Mouse (Mus musculus): ENCODE data around the gene Zfp385b. TPM values are rescaled to one million over a fixed set of nuclear protein-coding genes. Genes with fewer than 3 reads are reported as not detected.

The Zfp385b gene
- total and polyA plus RNA-seq, 3 experiments: not detected

DNA sequence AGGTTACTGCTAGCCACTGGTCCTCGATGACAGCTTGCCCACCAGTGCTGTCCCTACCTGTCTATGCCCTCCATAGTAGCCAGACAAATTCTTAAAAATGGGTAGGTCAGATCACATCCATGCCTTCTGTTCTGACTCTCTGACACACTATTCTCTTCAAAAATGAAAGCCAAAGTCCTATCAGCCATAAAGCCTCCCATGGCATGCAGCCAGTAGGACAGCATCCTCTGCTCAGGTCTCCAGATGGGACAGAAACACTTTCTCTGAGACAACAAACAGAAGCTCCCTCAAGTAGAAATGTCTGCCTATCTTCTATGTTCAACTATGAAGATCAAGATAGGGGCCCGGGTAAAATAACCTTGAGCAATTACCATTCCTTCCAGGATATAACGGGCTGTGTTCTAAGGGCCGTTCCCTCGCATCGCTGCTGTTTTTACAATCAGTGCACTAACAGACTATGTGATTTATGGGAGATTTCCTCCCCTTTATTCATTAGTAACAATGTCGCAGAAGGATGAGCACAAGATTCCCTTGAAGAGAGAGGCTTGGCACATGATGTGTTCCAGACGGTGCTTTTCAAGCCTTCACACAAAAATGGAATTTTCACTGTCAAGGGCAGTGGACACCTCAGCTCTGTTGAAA is 49.3 kb downstream of the Zfp385b start:
- Histone ChIP-seq H3K9me3 (replicated peaks; ENCODE audit: low read length) (peaks cover 55% of the 10 kb centered on the region), H3K27ac (ENCODE audit: insufficient read depth, low read depth) (no peak overlapping the region), H3K4me2 (ENCODE audit: insufficient read depth, low read depth, poor library complexity, severe bottlenecking) (no peak overlapping the region), H3K27me3 (replicated peaks) (no peaks in the 10 kb centered on the region), H3K79me2 (replicated peaks; ENCODE audit: control insufficient read depth, extremely low read depth, insufficient read depth, poor library complexity, severe bottlenecking) (no peaks in the 10 kb centered on the region), H3K4me1 (ENCODE audit: control insufficient read depth in 1 of 2, insufficient read depth in 2 of 2) (no peaks in the 10 kb centered on the region), H3K4me3 (replicated peaks in 1 of 3; ENCODE audit: low read depth in 2 of 3, low read length in 2 of 3, poor library complexity in 1 of 3) (no peak overlapping the region), H3K9ac (ENCODE audit: insufficient read depth, low read depth) (no peak overlapping the region), H3K36me3 (replicated peaks in 1 of 2; ENCODE audit: control insufficient read depth in 1 of 2, insufficient read depth in 1 of 2, low read length in 1 of 2) (no peaks in the 10 kb centered on the region)
- dilution Hi-C loops (cut with MboI; ENCODE audit: extremely low pct_ligation_motif_present, extremely low pct_unique_long_range_greater_than_20kb, low sequenced_read_pairs): no loop called here
- DNase-seq (ENCODE audit: extremely low read depth): no peak
- TF ChIP-seq JUN (IDR thresholded peaks at IDR 0.05; ENCODE audit: insufficient read depth, low read depth, low read length): no peak
- no peak for TF ChIP-seq PAX5 (IDR thresholded peaks at IDR 0.05; ENCODE audit: low read length)
- no peak for TF ChIP-seq NELFE (IDR thresholded peaks at IDR 0.05; ENCODE audit: low read depth, low read length)
- no peak for TF ChIP-seq SIN3A (IDR thresholded peaks at IDR 0.05; ENCODE audit: low read length)
- no peak for TF ChIP-seq ELF1 (IDR thresholded peaks at IDR 0.05; ENCODE audit: low read depth, low read length)
- no peak for TF ChIP-seq MXI1 (IDR thresholded peaks at IDR 0.05; ENCODE audit: low read depth, low read length)
- in situ Hi-C loops (cut with MboI; ENCODE audit: low pct_ligation_motif_present, low pct_unique_long_range_greater_than_20kb, low sequenced_read_pairs): no loop called here

DNA sequence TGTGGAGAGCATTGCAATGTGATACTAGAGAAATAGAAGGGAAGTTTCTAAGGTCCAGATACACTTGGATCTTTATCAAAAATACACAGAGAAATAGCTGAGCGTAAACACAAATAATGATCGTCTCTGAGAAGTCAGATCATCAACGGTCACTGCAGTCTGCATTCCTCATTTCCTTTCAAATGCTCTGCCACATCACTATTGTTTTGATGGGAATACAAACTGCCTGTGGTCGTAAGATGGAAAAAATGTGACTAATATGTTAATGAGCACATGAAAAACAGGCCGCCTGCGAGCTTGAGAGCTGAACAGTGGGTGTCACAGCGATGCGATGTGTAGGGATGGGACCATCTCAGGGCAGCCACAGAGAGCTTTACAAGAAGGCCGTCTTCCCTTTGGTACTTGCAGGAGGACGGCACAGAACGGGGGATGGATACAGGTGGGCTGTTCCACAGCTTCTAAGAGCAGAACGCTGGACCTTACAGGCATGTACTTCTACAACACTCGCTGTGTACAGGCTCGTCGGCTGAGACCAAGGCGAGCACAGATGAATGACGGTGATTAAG is 51.0 kb downstream of the Zfp385b start:
- in situ Hi-C loops (cut with MboI; ENCODE audit: low pct_ligation_motif_present, low pct_unique_long_range_greater_than_20kb, low sequenced_read_pairs): no loop called here
- no peaks in the 10 kb centered on the region for H3K27me3 ChIP-seq (replicated peaks)
- no peak for DNase-seq (ENCODE audit: extremely low read depth)
- H3K79me2 ChIP-seq (replicated peaks; ENCODE audit: control insufficient read depth, extremely low read depth, insufficient read depth, poor library complexity, severe bottlenecking): no peaks in the 10 kb centered on the region
- TF ChIP-seq EP300 (IDR thresholded peaks at IDR 0.05; ENCODE audit: low read length): no peak
- TF ChIP-seq SMC3 (IDR thresholded peaks at IDR 0.05; ENCODE audit: low read depth, low read length): no peak
- TF ChIP-seq CHD1 (IDR thresholded peaks at IDR 0.05; ENCODE audit: low read depth, low read length): no peak
- no peak for TF ChIP-seq PAX5 (IDR thresholded peaks at IDR 0.05; ENCODE audit: low read length)
- no peak for TF ChIP-seq KAT2A (IDR thresholded peaks at IDR 0.05; ENCODE audit: insufficient replicate concordance, low read length)
- no peak overlapping the region for H3K9ac ChIP-seq (ENCODE audit: insufficient read depth, low read depth)
- no peaks in the 10 kb centered on the region for H3K36me3 ChIP-seq (replicated peaks in 1 of 2; ENCODE audit: control insufficient read depth in 1 of 2, insufficient read depth in 1 of 2, low read length in 1 of 2)
- H3K27ac ChIP-seq (ENCODE audit: insufficient read depth, low read depth): no peak overlapping the region
- dilution Hi-C loops (cut with MboI; ENCODE audit: extremely low pct_ligation_motif_present, extremely low pct_unique_long_range_greater_than_20kb, low sequenced_read_pairs): no loop called here
- no peak overlapping the region for H3K4me2 ChIP-seq (ENCODE audit: insufficient read depth, low read depth, poor library complexity, severe bottlenecking)
- H3K4me3 ChIP-seq (replicated peaks in 1 of 3; ENCODE audit: low read depth in 2 of 3, low read length in 2 of 3, poor library complexity in 1 of 3): no peak overlapping the region
- H3K4me1 ChIP-seq (ENCODE audit: control insufficient read depth in 1 of 2, insufficient read depth in 2 of 2): no peaks in the 10 kb centered on the region
- peaks cover 59% of the 10 kb centered on the region for H3K9me3 ChIP-seq (replicated peaks; ENCODE audit: low read length)

DNA sequence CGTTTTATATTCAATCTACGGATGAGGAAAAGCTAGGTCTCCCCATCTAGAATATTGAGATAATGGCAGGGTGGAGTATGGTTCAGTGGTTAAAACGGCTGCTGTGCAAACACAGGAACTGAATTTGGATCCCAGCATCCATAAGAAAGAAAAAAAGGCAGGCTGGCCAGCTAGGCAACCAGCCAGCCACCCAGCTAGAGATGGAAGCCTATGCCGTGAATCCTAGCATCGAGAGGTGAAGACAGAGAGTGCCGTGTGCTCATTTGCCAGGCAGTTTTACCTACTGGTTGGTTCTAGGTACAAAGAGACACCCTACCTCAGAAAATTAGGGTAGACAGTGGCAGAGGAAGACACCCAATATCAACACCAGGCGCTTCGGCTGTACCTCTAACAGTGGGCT is 57.5 kb downstream of the Zfp385b start:
- no peak for DNase-seq (ENCODE audit: extremely low read depth)
- dilution Hi-C loops (cut with MboI; ENCODE audit: extremely low pct_ligation_motif_present, extremely low pct_unique_long_range_greater_than_20kb, low sequenced_read_pairs): no loop called here
- Histone ChIP-seq H3K27ac (ENCODE audit: insufficient read depth, low read depth) (no peak overlapping the region), H3K27me3 (replicated peaks) (no peaks in the 10 kb centered on the region), H3K4me3 (replicated peaks in 1 of 3; ENCODE audit: low read depth in 2 of 3, low read length in 2 of 3, poor library complexity in 1 of 3) (no peak overlapping the region), H3K36me3 (replicated peaks in 1 of 2; ENCODE audit: control insufficient read depth in 1 of 2, insufficient read depth in 1 of 2, low read length in 1 of 2) (no peaks in the 10 kb centered on the region), H3K4me2 (ENCODE audit: insufficient read depth, low read depth, poor library complexity, severe bottlenecking) (no peak overlapping the region), H3K4me1 (ENCODE audit: control insufficient read depth in 1 of 2, insufficient read depth in 2 of 2) (no peaks in the 10 kb centered on the region), H3K9me3 (replicated peaks; ENCODE audit: low read length) (peaks cover 46% of the 10 kb centered on the region), H3K79me2 (replicated peaks; ENCODE audit: control insufficient read depth, extremely low read depth, insufficient read depth, poor library complexity, severe bottlenecking) (no peaks in the 10 kb centered on the region), H3K9ac (ENCODE audit: insufficient read depth, low read depth) (no peak overlapping the region)
- in situ Hi-C loops (cut with MboI; ENCODE audit: low pct_ligation_motif_present, low pct_unique_long_range_greater_than_20kb, low sequenced_read_pairs): no loop called here
- TF ChIP-seq CTCF (conservative IDR thresholded peaks at IDR 0.05 in 1 of 2, IDR thresholded peaks at IDR 0.05 in 1 of 2; ENCODE audit: low read depth in 2 of 2, low read length in 2 of 2) (no peak), MEF2A (IDR thresholded peaks at IDR 0.05; ENCODE audit: borderline replicate concordance, low read depth, low read length) (no peak), TCF12 (IDR thresholded peaks at IDR 0.05; ENCODE audit: low read depth, low read length) (no peak), EP300 (IDR thresholded peaks at IDR 0.05; ENCODE audit: low read length) (no peak), ZC3H11A (IDR thresholded peaks at IDR 0.05; ENCODE audit: low read depth, low read length) (no peak)

Measured in CH12.LX (cell line).